Mouse (Mus musculus): ENCODE data around the gene Vps35. TPM values are rescaled to one million over a fixed set of nuclear protein-coding genes. Genes with fewer than 3 reads are reported as not detected.

Gene Vps35
- 155 and 182 TPM in 2 replicates for polyA plus RNA-seq (2014; fragmentation: Nextera tagmentation; extraction: Ambion mirVana)

GRCm38 (mm10) chr8:85299434-85300077 lies at the start of gene Vps35, which contains the start of gene Orc6:
Gene Vps35, minus strand, starts transcription at chr8:85299802.
Gene Orc6, plus strand, starts transcription at chr8:85299632.
- peaks cover 15% of the 10 kb centered on the region for H3K36me3 ChIP-seq (ENCODE audit: control insufficient read depth, insufficient read depth, low read length)
- H3K4me3 ChIP-seq (replicated peaks; ENCODE audit: low read depth, low read length): peak within 1 kb of the TSS; percentile 93
- DNase-seq (peak; percentile 99), ATAC-seq (ENCODE audit: low FRiP score, low TSS enrichment) (peak; percentile 98)
- H3K9me3 ChIP-seq (ENCODE audit: control insufficient read depth, low read length): no peaks in the 10 kb centered on the region
- H3K4me2 ChIP-seq (ENCODE audit: low read length): peak within 1 kb of the TSS; percentile 65
- H3K27ac ChIP-seq (replicated peaks; ENCODE audit: low read depth, low read length): peak within 1 kb of the TSS; percentile 95
- no peaks in the 10 kb centered on the region for H3K27me3 ChIP-seq (ENCODE audit: control insufficient read depth, insufficient read depth, low read length)
- H3K9ac ChIP-seq (replicated peaks; ENCODE audit: low read length): peak within 1 kb of the TSS; percentile 87
- peaks cover 27% of the 10 kb centered on the region for H3K4me1 ChIP-seq (ENCODE audit: control insufficient read depth, insufficient read depth, low read length)
- WGBS: under 1% methylated on average over 61 of the region's 63 CpGs

- peak; percentile 27 for DNase-seq
- H3K27ac ChIP-seq (replicated peaks; ENCODE audit: low read depth, low read length): no peak overlapping the region
Observed at GRCm38 (mm10) chr8:85339871-85340573, 40.4 kb upstream of the Vps35 start.

GRCm38 (mm10) chr8:85337681-85338080 lies 38.1 kb upstream of the Vps35 start:
- H3K9ac ChIP-seq (replicated peaks; ENCODE audit: low read length): no peak overlapping the region
- no peak overlapping the region for H3K4me3 ChIP-seq (replicated peaks; ENCODE audit: low read depth, low read length)
- DNase-seq: no peak
- H3K4me2 ChIP-seq (ENCODE audit: low read length): no peak overlapping the region
- H3K27me3 ChIP-seq (ENCODE audit: control insufficient read depth, insufficient read depth, low read length): no peaks in the 10 kb centered on the region
- no peak for ATAC-seq (ENCODE audit: low FRiP score, low TSS enrichment)
- no peaks in the 10 kb centered on the region for H3K4me1 ChIP-seq (ENCODE audit: control insufficient read depth, insufficient read depth, low read length)
- H3K36me3 ChIP-seq (ENCODE audit: control insufficient read depth, insufficient read depth, low read length): no peaks in the 10 kb centered on the region
- WGBS: 88% methylated on average over 4 of the region's 4 CpGs
- H3K9me3 ChIP-seq (ENCODE audit: control insufficient read depth, low read length): no peaks in the 10 kb centered on the region
- no peak overlapping the region for H3K27ac ChIP-seq (replicated peaks; ENCODE audit: low read depth, low read length)

More at GRCm38 (mm10) chr8:85339871-85340573, 40.4 kb upstream of the Vps35 start:
- Histone ChIP-seq H3K27me3 (ENCODE audit: control insufficient read depth, insufficient read depth, low read length) (no peaks in the 10 kb centered on the region), H3K4me1 (ENCODE audit: control insufficient read depth, insufficient read depth, low read length) (no peaks in the 10 kb centered on the region), H3K9ac (replicated peaks; ENCODE audit: low read length) (no peak overlapping the region), H3K36me3 (ENCODE audit: control insufficient read depth, insufficient read depth, low read length) (no peaks in the 10 kb centered on the region), H3K9me3 (ENCODE audit: control insufficient read depth, low read length) (no peaks in the 10 kb centered on the region), H3K4me2 (ENCODE audit: low read length) (no peak overlapping the region), H3K4me3 (replicated peaks; ENCODE audit: low read depth, low read length) (no peak overlapping the region)
- WGBS: 61% methylated on average over 5 of the region's 5 CpGs
- ATAC-seq (ENCODE audit: low FRiP score, low TSS enrichment): no peak

- no peak for ATAC-seq (ENCODE audit: low FRiP score, low TSS enrichment)
Observed at GRCm38 (mm10) chr8:85336211-85336933, 36.8 kb upstream of the Vps35 start.

GRCm38 (mm10) chr8:85335105-85335504 lies 35.5 kb upstream of the Vps35 start:
- DNase-seq (no peak), ATAC-seq (ENCODE audit: low FRiP score, low TSS enrichment) (no peak)
- H3K4me3 ChIP-seq (replicated peaks; ENCODE audit: low read depth, low read length): no peak overlapping the region

More at GRCm38 (mm10) chr8:85336211-85336933, 36.8 kb upstream of the Vps35 start:
- no peaks in the 10 kb centered on the region for H3K4me1 ChIP-seq (ENCODE audit: control insufficient read depth, insufficient read depth, low read length)
- no peak for DNase-seq
- H3K4me2 ChIP-seq (ENCODE audit: low read length): no peak overlapping the region
- no peak overlapping the region for H3K9ac ChIP-seq (replicated peaks; ENCODE audit: low read length)
- no peaks in the 10 kb centered on the region for H3K9me3 ChIP-seq (ENCODE audit: control insufficient read depth, low read length)
- H3K36me3 ChIP-seq (ENCODE audit: control insufficient read depth, insufficient read depth, low read length): no peaks in the 10 kb centered on the region
- no peak overlapping the region for H3K4me3 ChIP-seq (replicated peaks; ENCODE audit: low read depth, low read length)
- no peaks in the 10 kb centered on the region for H3K27me3 ChIP-seq (ENCODE audit: control insufficient read depth, insufficient read depth, low read length)
- 84% methylated on average over 6 of the region's 6 CpGs for WGBS
- H3K27ac ChIP-seq (replicated peaks; ENCODE audit: low read depth, low read length): no peak overlapping the region

GRCm38 (mm10) chr8:85329506-85329905 lies 29.9 kb upstream of the Vps35 start:
- DNase-seq (peak; percentile 8), ATAC-seq (ENCODE audit: low FRiP score, low TSS enrichment) (no peak)
- Histone ChIP-seq H3K27me3 (ENCODE audit: control insufficient read depth, insufficient read depth, low read length) (no peaks in the 10 kb centered on the region), H3K4me3 (replicated peaks; ENCODE audit: low read depth, low read length) (no peak overlapping the region), H3K9ac (replicated peaks; ENCODE audit: low read length) (no peak overlapping the region), H3K9me3 (ENCODE audit: control insufficient read depth, low read length) (no peaks in the 10 kb centered on the region), H3K36me3 (ENCODE audit: control insufficient read depth, insufficient read depth, low read length) (no peaks in the 10 kb centered on the region), H3K27ac (replicated peaks; ENCODE audit: low read depth, low read length) (no peak overlapping the region), H3K4me1 (ENCODE audit: control insufficient read depth, insufficient read depth, low read length) (no peaks in the 10 kb centered on the region), H3K4me2 (ENCODE audit: low read length) (no peak overlapping the region)
- WGBS: 64% methylated on average over 1 of the region's 1 CpGs

More at GRCm38 (mm10) chr8:85335105-85335504, 35.5 kb upstream of the Vps35 start:
- no peaks in the 10 kb centered on the region for H3K27me3 ChIP-seq (ENCODE audit: control insufficient read depth, insufficient read depth, low read length)
- no peaks in the 10 kb centered on the region for H3K4me1 ChIP-seq (ENCODE audit: control insufficient read depth, insufficient read depth, low read length)
- H3K36me3 ChIP-seq (ENCODE audit: control insufficient read depth, insufficient read depth, low read length): no peaks in the 10 kb centered on the region
- H3K9ac ChIP-seq (replicated peaks; ENCODE audit: low read length): no peak overlapping the region
- H3K27ac ChIP-seq (replicated peaks; ENCODE audit: low read depth, low read length): no peak overlapping the region
- H3K9me3 ChIP-seq (ENCODE audit: control insufficient read depth, low read length): no peaks in the 10 kb centered on the region
- H3K4me2 ChIP-seq (ENCODE audit: low read length): no peak overlapping the region

GRCm38 (mm10) chr8:85327036-85327435 lies 27.4 kb upstream of the Vps35 start:
- no peaks in the 10 kb centered on the region for H3K36me3 ChIP-seq (ENCODE audit: control insufficient read depth, insufficient read depth, low read length)
- DNase-seq (no peak), ATAC-seq (ENCODE audit: low FRiP score, low TSS enrichment) (no peak)
- no peaks in the 10 kb centered on the region for H3K27me3 ChIP-seq (ENCODE audit: control insufficient read depth, insufficient read depth, low read length)
- 82% methylated on average over 9 of the region's 9 CpGs for WGBS
- no peak overlapping the region for H3K4me3 ChIP-seq (replicated peaks; ENCODE audit: low read depth, low read length)
- H3K9me3 ChIP-seq (ENCODE audit: control insufficient read depth, low read length): no peaks in the 10 kb centered on the region
- no peak overlapping the region for H3K9ac ChIP-seq (replicated peaks; ENCODE audit: low read length)
- H3K4me2 ChIP-seq (ENCODE audit: low read length): no peak overlapping the region
- no peak overlapping the region for H3K27ac ChIP-seq (replicated peaks; ENCODE audit: low read depth, low read length)
- H3K4me1 ChIP-seq (ENCODE audit: control insufficient read depth, insufficient read depth, low read length): no peaks in the 10 kb centered on the region

GRCm38 (mm10) chr8:85323084-85323483 lies 23.5 kb upstream of the Vps35 start:
- H3K27ac ChIP-seq (replicated peaks; ENCODE audit: low read depth, low read length): no peak overlapping the region
- H3K4me1 ChIP-seq (ENCODE audit: control insufficient read depth, insufficient read depth, low read length): no peaks in the 10 kb centered on the region
- no peak overlapping the region for H3K4me2 ChIP-seq (ENCODE audit: low read length)
- H3K9me3 ChIP-seq (ENCODE audit: control insufficient read depth, low read length): peaks cover 4% of the 10 kb centered on the region; the same call in 1 of the 2 replicates
- no peak for ATAC-seq (ENCODE audit: low FRiP score, low TSS enrichment)
- H3K4me3 ChIP-seq (replicated peaks; ENCODE audit: low read depth, low read length): no peak overlapping the region
- DNase-seq: no peak
- no peaks in the 10 kb centered on the region for H3K27me3 ChIP-seq (ENCODE audit: control insufficient read depth, insufficient read depth, low read length)
- H3K9ac ChIP-seq (replicated peaks; ENCODE audit: low read length): no peak overlapping the region
- 82% methylated on average over 3 of the region's 3 CpGs for WGBS
- H3K36me3 ChIP-seq (ENCODE audit: control insufficient read depth, insufficient read depth, low read length): no peaks in the 10 kb centered on the region

Data from midbrain, embryonic 14.5 days (tissue).